Mouse (Mus musculus) granulocyte monocyte progenitor cell, adult 5-6 weeks (primary cell): ENCODE results near the gene Rcc1l. TPM values are rescaled to one million over a fixed set of nuclear protein-coding genes. Genes with fewer than 3 reads are reported as not detected.

ENCODE experiments used
- ATAC-seq: replicated peaks from 2 replicates; pipeline ENCODE4 v1.8.0; 2016; ENCODE audit warnings: mild to moderate bottlenecking, moderate TSS enrichment, inconsistent platforms; ENCODE audit not compliant: poor library complexity, severe bottlenecking
- total RNA-seq, 2 experiments: library from RNA; stranded (forward) in 1 of 2; stranded (reverse) in 1 of 2; fragments of 200-712, 200-1000 nt in 1 of 2; fragments of >200 nt in 1 of 2; fragmentation: Nextera tagmentation in 1 of 2; gene quantifications; 2 replicates each; pipeline ENCODE4 v1.2.3; 2014 to 2017

The Rcc1l gene
- total RNA-seq, 2 experiments from 2014 or later, result 9.7 to 22.9 TPM

GRCm38 (mm10) chr5:134173206-134173605, 3.4 kb downstream of the Rcc1l start:
- peak; percentile 71 for ATAC-seq

GRCm38 (mm10) chr5:134170167-134170566, 6.4 kb downstream of the Rcc1l start:
- no peak for ATAC-seq

- ATAC-seq, result no peak
These were observed 7.3 kb downstream of the Rcc1l start for GRCm38 (mm10) chr5:134169231-134169630.

- no peak for ATAC-seq
These were observed 8.5 kb downstream of the Rcc1l start for GRCm38 (mm10) chr5:134168033-134168432.

DNA sequence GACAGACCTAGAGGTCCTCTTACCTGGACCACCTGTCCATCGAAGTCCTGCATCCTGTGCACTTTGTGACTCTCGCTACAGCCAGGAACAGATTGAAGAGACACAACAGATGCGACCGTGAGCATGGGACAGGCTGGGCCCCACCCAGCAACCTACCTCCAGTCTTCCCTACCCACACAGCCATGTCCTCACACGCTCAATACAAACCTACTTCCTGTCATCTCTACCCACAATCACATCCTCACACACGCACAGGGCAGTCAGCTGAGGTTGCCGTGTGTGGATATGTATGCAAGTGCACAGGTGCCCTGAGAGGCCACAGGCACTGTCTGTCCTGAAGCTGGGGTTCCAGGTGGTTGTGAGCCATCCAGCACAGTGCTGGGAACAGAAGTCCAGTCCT, 9.9 kb downstream of the Rcc1l start:
- ATAC-seq, result no peak

DNA sequence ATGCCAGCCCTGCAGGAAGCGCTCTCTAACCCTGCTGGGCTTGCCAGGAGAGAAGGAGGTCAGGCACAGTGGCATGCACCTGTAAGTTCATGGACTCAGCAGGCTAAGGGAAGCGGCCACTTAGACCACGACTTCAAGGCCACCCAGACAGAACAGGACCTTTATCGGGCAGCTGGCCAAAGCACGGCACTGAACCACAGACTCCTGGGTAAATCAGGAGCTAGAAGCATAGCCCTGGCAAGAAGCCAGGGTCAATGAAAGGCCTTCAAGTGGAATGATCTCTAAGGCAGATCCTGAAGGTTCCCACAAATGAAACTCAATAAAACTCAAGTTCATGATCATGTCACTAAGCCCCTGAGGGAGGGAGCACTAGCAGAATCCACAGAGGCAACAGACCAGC, 11.9 kb downstream of the Rcc1l start:
- ATAC-seq, result no peak

DNA sequence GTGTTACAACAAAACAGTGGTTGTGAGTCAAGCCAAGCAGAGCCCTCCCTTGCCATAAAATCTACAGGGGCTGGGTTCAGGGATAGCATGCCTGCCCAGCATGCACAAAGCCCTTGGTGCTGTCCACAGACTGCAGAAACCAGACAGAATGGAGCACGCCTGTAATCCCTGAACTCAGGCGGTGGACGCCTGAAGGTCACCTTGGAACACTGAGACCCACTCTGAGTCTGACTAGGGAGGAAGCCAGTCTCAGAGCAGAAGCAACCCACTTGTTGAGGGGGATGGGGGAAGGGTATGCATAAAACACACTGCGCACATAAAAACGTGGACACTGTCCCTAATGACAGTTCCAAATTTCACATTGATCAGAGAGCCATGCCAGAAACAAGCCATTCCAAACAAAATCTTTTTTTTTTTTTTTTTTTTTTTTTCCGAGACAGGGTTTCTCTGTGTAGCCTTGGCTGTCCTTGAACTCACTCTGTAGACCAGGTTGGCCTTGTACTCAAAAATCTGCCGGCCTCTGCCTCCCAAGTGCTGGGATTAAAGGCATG, 20.6 kb downstream of the Rcc1l start:
- ATAC-seq, result no peak

- ATAC-seq, result no peak
These were observed 24.7 kb downstream of the Rcc1l start for GRCm38 (mm10) chr5:134151895-134152294.

GRCm38 (mm10) chr5:134148153-134148552, 28.4 kb downstream of the Rcc1l start:
- no peak for ATAC-seq

GRCm38 (mm10) chr5:134147194-134147753, 29.3 kb downstream of the Rcc1l start:
- no peak for ATAC-seq

DNA sequence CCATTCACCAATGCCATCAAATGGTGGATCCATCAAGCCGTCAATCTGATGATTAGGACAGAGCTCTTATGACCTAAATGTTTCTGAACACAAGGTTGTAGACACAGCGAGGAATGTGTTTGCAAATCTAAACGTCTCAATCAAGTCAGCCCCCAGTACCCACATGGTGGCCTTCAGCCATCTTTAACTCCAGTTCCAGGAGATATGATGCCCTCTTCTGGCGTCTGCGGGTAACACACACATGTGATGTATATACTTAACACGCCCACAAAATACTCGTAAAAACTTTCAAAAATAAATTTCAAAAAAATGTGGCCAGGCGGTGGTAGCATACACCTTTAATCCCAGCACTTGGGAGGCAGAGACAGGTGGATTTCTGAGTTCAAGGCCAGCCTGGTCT, 31.6 kb downstream of the Rcc1l start:
- no peak for ATAC-seq

DNA sequence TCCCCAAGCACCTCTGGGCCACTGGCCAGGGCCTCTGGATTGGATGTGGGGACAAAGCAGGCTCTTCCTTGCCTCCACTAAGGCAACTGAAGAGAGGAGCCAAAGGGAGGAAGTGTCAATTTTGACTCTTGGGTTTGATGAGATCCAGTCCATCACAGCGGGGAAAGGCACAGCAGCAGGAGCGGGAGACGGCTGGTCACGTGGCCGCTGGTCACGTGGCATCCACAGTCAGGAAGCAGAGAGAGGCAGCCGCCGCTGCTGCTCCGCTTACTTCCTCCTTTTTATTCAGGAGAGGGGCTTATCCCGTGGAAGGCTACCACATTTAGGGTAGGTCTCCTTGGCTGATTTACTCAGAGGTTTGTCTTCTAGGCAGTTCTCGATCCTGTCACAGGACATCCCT, 34.2 kb downstream of the Rcc1l start:
- no peak for ATAC-seq

DNA sequence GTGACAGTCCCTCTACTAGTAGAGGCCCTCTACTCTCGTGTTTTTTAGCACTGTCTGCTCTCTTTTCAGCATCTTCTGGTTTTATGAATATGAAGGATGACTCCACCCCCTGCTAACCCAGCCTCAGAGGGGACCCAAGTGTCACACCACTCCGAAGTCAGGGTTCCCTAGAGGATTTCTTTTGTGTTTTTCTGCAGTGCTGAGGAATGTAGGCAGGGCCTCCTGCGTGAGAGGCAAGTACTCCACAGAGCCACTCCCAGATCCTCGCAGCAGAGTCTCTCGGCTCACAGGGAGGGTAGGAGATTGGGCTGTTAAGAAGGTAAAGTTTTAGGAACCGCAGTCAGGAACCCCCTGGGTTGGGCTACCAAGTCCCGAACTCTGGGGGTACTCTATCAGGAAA, 35.3 kb downstream of the Rcc1l start:
- no peak for ATAC-seq

DNA sequence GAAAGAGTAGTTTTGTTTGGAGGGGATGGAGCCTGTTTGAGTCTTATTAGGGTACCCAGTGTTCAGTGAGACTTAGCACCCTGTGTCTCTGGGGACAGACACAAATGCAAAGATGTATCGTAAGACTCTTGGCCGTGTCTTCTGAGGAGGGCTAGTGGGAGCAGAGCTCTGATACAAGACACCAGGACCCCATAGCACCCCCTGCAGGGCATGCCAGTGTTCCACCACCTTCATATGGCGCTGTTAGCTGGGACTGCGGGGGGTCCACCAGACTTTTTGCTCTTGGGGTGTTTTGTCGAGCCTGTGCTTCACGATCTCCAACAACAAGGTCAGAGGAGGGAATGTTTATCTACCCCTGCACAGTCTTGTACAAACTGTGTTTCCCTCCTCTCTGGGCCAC, 37.1 kb downstream of the Rcc1l start:
- ATAC-seq, result no peak

GRCm38 (mm10) chr5:134137933-134138332, 38.6 kb downstream of the Rcc1l start:
- no peak for ATAC-seq

GRCm38 (mm10) chr5:134136022-134136421, 40.6 kb downstream of the Rcc1l start:
- ATAC-seq, result no peak

- ATAC-seq, result peak; percentile 66
These were observed 45.0 kb downstream of the Rcc1l start for GRCm38 (mm10) chr5:134131586-134131985.

- ATAC-seq, result no peak
These were observed 50.3 kb downstream of the Rcc1l start for GRCm38 (mm10) chr5:134126232-134126631.

GRCm38 (mm10) chr5:134123846-134124245, 52.7 kb downstream of the Rcc1l start:
- no peak for ATAC-seq

DNA sequence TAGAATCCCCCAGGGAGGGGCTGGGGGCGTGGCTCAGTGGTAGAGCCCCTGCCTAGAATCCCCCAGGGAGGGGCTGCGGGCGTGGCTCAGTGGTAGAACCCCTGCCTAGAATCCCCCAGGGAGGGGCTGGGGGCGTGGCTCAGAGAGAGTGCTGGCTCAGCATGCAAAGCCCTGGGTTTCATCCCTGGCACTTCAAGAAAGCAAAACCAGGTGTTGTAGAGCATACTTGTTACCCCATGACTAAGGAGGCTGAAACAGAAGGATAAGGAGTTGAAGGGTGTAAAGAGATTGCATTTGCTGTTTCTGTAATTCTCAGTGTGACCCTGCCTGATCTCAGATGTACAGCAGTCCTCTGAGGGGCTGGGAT, 54.7 kb downstream of the Rcc1l start:
- ATAC-seq, result no peak

- ATAC-seq, result peak; percentile 77
These were observed 55.3 kb downstream of the Rcc1l start for GRCm38 (mm10) chr5:134121138-134121892.

DNA sequence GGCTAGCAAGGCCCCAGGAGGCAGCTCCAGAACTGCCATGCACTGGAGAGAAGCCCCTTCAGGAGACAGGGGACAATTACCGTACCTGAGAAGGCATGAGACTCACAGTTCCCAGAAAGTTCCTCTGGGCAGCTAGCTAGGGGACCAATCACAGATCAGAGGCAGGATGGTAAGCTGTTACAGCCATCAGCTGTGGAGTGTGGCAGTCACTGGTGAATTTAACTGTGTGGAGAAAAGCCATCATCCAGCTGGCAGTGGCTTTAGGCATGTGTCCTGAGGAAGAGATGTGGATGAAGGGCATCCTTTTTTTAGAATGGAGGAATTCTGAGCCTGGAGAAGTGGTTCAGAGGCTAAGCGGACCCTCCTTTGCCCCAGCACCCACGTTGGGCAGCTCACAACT, 56.4 kb downstream of the Rcc1l start:
- no peak for ATAC-seq
